Mouse (Mus musculus) embryonic facial prominence, embryonic 15.5 days (tissue): ENCODE measurements at regions not wholly inside any gene's neighbourhood (a gene's known extent, or its start where the extent isn't known, plus 50 kb on each side); places are given as distances from the start of the nearest gene placed in this dataset.

Experiments
- ATAC-seq: fragments of 200-750 bp; cut with Nextera tagmentation; 2 replicates; pipeline ENCODE4 v1.8.0; 2017; ENCODE audit warnings: low read depth, moderate TSS enrichment; ENCODE audit not compliant: insufficient number of reproducible peaks, low FRiP score, low TSS enrichment
- H3K27ac ChIP-seq: fragments of 300-500 bp; sonication (generic); replicated peaks from 2 replicates; pipeline ENCODE4 v1.5.1; 2015; ENCODE audit warnings: mild to moderate bottlenecking, inconsistent platforms
- H3K27me3 ChIP-seq: fragments of 300-500 bp; sonication (generic); 2 replicates; pipeline ENCODE4 v1.6.1; 2015; ENCODE audit warnings: inconsistent platforms
- H3K36me3 ChIP-seq: fragments of 300-500 bp; sonication (generic); 2 replicates; pipeline ENCODE4 v1.6.1; 2015; ENCODE audit warnings: mild to moderate bottlenecking, inconsistent platforms
- H3K4me1 ChIP-seq: fragments of 300-500 bp; sonication (generic); 2 replicates; pipeline ENCODE4 v1.6.1; 2015; ENCODE audit warnings: inconsistent platforms
- H3K4me2 ChIP-seq: fragments of 300-500 bp; sonication (generic); replicated peaks from 2 replicates; pipeline ENCODE4 v1.6.1; 2015; ENCODE audit warnings: mild to moderate bottlenecking, inconsistent platforms
- H3K4me3 ChIP-seq: fragments of 300-500 bp; sonication (generic); replicated peaks from 2 replicates; pipeline ENCODE4 v1.5.1; 2015; ENCODE audit warnings: mild to moderate bottlenecking, inconsistent platforms
- H3K9ac ChIP-seq: fragments of 300-500 bp; sonication (generic); 2 replicates; pipeline ENCODE4 v1.6.1; 2015; ENCODE audit warnings: inconsistent platforms
- H3K9me3 ChIP-seq: fragments of 300-500 bp; sonication (generic); replicated peaks from 2 replicates; pipeline ENCODE4 v1.6.1; 2016; ENCODE audit warnings: inconsistent platforms
- WGBS: fragments of 180-500 bp; shearing (Covaris S2); methylation state at CpG from one replicate; pipeline ENCODE4 v1.1.7; 2015; 5-methylcytosine and 5-hydroxymethylcytosine counted together

GRCm38 (mm10) chr1:69370078-69370477 lies 262.2 kb upstream of the Erbb4 start:
- Histone ChIP-seq H3K4me3 (no peak overlapping the region), H3K27ac (no peak overlapping the region), H3K36me3 (no peaks in the 10 kb centered on the region), H3K4me1 (no peaks in the 10 kb centered on the region), H3K9ac (no peak overlapping the region), H3K9me3 (no peaks in the 10 kb centered on the region), H3K27me3 (no peaks in the 10 kb centered on the region), H3K4me2 (no peak overlapping the region)
- WGBS: 93% methylated on average over 2 of the region's 2 CpGs
- no peak for ATAC-seq

GRCm38 (mm10) chr1:69367531-69367930 lies 259.7 kb upstream of the Erbb4 start:
- no peak overlapping the region for H3K9ac ChIP-seq
- no peak overlapping the region for H3K4me3 ChIP-seq
- no peak overlapping the region for H3K27ac ChIP-seq
- H3K4me1 ChIP-seq: no peaks in the 10 kb centered on the region
- no peaks in the 10 kb centered on the region for H3K36me3 ChIP-seq
- no peak for ATAC-seq
- no peaks in the 10 kb centered on the region for H3K9me3 ChIP-seq
- no peak overlapping the region for H3K4me2 ChIP-seq
- WGBS: 44% methylated on average over 1 of the region's 1 CpGs
- no peaks in the 10 kb centered on the region for H3K27me3 ChIP-seq

- Histone ChIP-seq H3K27ac (no peak overlapping the region), H3K9ac (no peak overlapping the region), H3K4me3 (no peak overlapping the region), H3K36me3 (no peaks in the 10 kb centered on the region), H3K9me3 (no peaks in the 10 kb centered on the region), H3K4me2 (no peak overlapping the region), H3K27me3 (no peaks in the 10 kb centered on the region), H3K4me1 (no peaks in the 10 kb centered on the region)
- no peak for ATAC-seq
Observed at GRCm38 (mm10) chr1:69364069-69364468, 256.2 kb upstream of the Erbb4 start.

- no peak for ATAC-seq
- WGBS: 71% methylated on average over 7 of the region's 7 CpGs
- Histone ChIP-seq H3K4me3 (no peak overlapping the region), H3K36me3 (no peaks in the 10 kb centered on the region), H3K27ac (no peak overlapping the region), H3K4me1 (no peaks in the 10 kb centered on the region), H3K27me3 (no peaks in the 10 kb centered on the region), H3K9ac (no peak overlapping the region), H3K4me2 (no peak overlapping the region), H3K9me3 (no peaks in the 10 kb centered on the region)
Observed at GRCm38 (mm10) chr1:69357548-69357947, 249.7 kb upstream of the Erbb4 start.

GRCm38 (mm10) chr1:69350417-69350816 lies 242.6 kb upstream of the Erbb4 start:
- H3K4me3 ChIP-seq: no peak overlapping the region
- H3K4me2 ChIP-seq: no peak overlapping the region
- ATAC-seq: no peak
- WGBS: 92% methylated on average over 2 of the region's 2 CpGs
- H3K36me3 ChIP-seq: no peaks in the 10 kb centered on the region
- no peak overlapping the region for H3K27ac ChIP-seq
- no peaks in the 10 kb centered on the region for H3K27me3 ChIP-seq
- H3K9ac ChIP-seq: no peak overlapping the region
- no peaks in the 10 kb centered on the region for H3K4me1 ChIP-seq
- H3K9me3 ChIP-seq: no peaks in the 10 kb centered on the region

GRCm38 (mm10) chr1:69349826-69350225 lies 242.0 kb upstream of the Erbb4 start:
- Histone ChIP-seq H3K9ac (no peak overlapping the region), H3K4me1 (no peaks in the 10 kb centered on the region), H3K27ac (no peak overlapping the region), H3K4me3 (no peak overlapping the region), H3K27me3 (no peaks in the 10 kb centered on the region), H3K9me3 (no peaks in the 10 kb centered on the region), H3K4me2 (no peak overlapping the region), H3K36me3 (no peaks in the 10 kb centered on the region)
- ATAC-seq: no peak
- WGBS: 82% methylated on average over 6 of the region's 6 CpGs

GRCm38 (mm10) chr1:69342100-69342499 lies 234.2 kb upstream of the Erbb4 start:
- no peak for ATAC-seq
- no peaks in the 10 kb centered on the region for H3K9me3 ChIP-seq
- H3K4me3 ChIP-seq: no peak overlapping the region
- no peaks in the 10 kb centered on the region for H3K4me1 ChIP-seq
- 91% methylated on average over 4 of the region's 4 CpGs for whole genome bisulfite sequencing
- no peaks in the 10 kb centered on the region for H3K27me3 ChIP-seq
- no peak overlapping the region for H3K4me2 ChIP-seq
- no peak overlapping the region for H3K27ac ChIP-seq
- H3K36me3 ChIP-seq: no peaks in the 10 kb centered on the region
- H3K9ac ChIP-seq: no peak overlapping the region

GRCm38 (mm10) chr1:69340481-69340880 lies 232.6 kb upstream of the Erbb4 start:
- Histone ChIP-seq H3K9me3 (no peaks in the 10 kb centered on the region), H3K9ac (no peak overlapping the region), H3K4me2 (no peak overlapping the region), H3K27me3 (no peaks in the 10 kb centered on the region), H3K36me3 (no peaks in the 10 kb centered on the region), H3K4me3 (no peak overlapping the region), H3K27ac (no peak overlapping the region), H3K4me1 (no peaks in the 10 kb centered on the region)
- ATAC-seq: no peak
- 71% methylated on average over 4 of the region's 4 CpGs for WGBS

GRCm38 (mm10) chr1:69331418-69332254 lies 223.8 kb upstream of the Erbb4 start:
- Histone ChIP-seq H3K9ac (no peak overlapping the region), H3K27ac (0 out of 2 replicates have a peak overlapping the region, but pooled peaks have one; percentile 17), H3K4me3 (no peak overlapping the region), H3K27me3 (no peaks in the 10 kb centered on the region), H3K4me1 (no peaks in the 10 kb centered on the region), H3K36me3 (no peaks in the 10 kb centered on the region), H3K9me3 (no peaks in the 10 kb centered on the region), H3K4me2 (peak overlapping the region; percentile 28; the same call in 1 of the 2 replicates)
- WGBS: 38% methylated on average over 11 of the region's 11 CpGs
- peak; percentile 70; the same call in 1 of the 2 replicates for ATAC-seq

- no peak overlapping the region for H3K4me3 ChIP-seq
- 77% methylated on average over 3 of the region's 3 CpGs for WGBS
- H3K9me3 ChIP-seq: no peaks in the 10 kb centered on the region
- no peak overlapping the region for H3K27ac ChIP-seq
- H3K36me3 ChIP-seq: no peaks in the 10 kb centered on the region
- no peak for ATAC-seq
- H3K4me1 ChIP-seq: no peaks in the 10 kb centered on the region
- H3K27me3 ChIP-seq: no peaks in the 10 kb centered on the region
- no peak overlapping the region for H3K9ac ChIP-seq
- no peak overlapping the region for H3K4me2 ChIP-seq
Observed at GRCm38 (mm10) chr1:69329399-69329798, 221.5 kb upstream of the Erbb4 start.

- Histone ChIP-seq H3K27ac (no peak overlapping the region), H3K27me3 (no peaks in the 10 kb centered on the region), H3K4me3 (no peak overlapping the region), H3K9ac (no peak overlapping the region), H3K36me3 (no peaks in the 10 kb centered on the region), H3K4me1 (no peaks in the 10 kb centered on the region), H3K9me3 (no peaks in the 10 kb centered on the region), H3K4me2 (no peak overlapping the region)
- ATAC-seq: no peak
- 84% methylated on average over 8 of the region's 8 CpGs for WGBS
Observed at GRCm38 (mm10) chr1:69326711-69327110, 218.9 kb upstream of the Erbb4 start.

- 37% methylated on average over 3 of the region's 3 CpGs for WGBS
- Histone ChIP-seq H3K4me1 (no peaks in the 10 kb centered on the region), H3K27me3 (no peaks in the 10 kb centered on the region), H3K9me3 (no peaks in the 10 kb centered on the region), H3K27ac (no peak overlapping the region), H3K4me2 (no peak overlapping the region), H3K9ac (no peak overlapping the region), H3K4me3 (no peak overlapping the region), H3K36me3 (no peaks in the 10 kb centered on the region)
- no peak for ATAC-seq
Observed at GRCm38 (mm10) chr1:69319526-69319925, 211.7 kb upstream of the Erbb4 start.
